Mouse (Mus musculus) regulatory T cell (primary cell): ENCODE data around the gene Fam186b.
"Not testable (repeated sequence)": the region's sequence is repeated elsewhere in the genome, so short reads cannot be mapped to it uniquely, and the experiment has no call there.

Source experiments
- in situ Hi-C: fragments of 300-600 bp; cut with MboI, MseI; formaldehyde crosslinking; loops from one replicate; pipeline ENCODE4 v1.15.1; 2025; ENCODE audit warnings: high pct_unique_total_duplicates

Fam186b gene

GRCm38 (mm10) chr15:99259730-99260252 lies 35.9 kb downstream of the Fam186b start:
- in situ Hi-C loops = no loop called here

GRCm38 (mm10) chr15:99259167-99259729 lies 36.4 kb downstream of the Fam186b start:
- in situ Hi-C loops = no loop called here

- in situ Hi-C loops = no loop called here
Measured at GRCm38 (mm10) chr15:99255241-99255749, 40.4 kb downstream of the Fam186b start.

DNA sequence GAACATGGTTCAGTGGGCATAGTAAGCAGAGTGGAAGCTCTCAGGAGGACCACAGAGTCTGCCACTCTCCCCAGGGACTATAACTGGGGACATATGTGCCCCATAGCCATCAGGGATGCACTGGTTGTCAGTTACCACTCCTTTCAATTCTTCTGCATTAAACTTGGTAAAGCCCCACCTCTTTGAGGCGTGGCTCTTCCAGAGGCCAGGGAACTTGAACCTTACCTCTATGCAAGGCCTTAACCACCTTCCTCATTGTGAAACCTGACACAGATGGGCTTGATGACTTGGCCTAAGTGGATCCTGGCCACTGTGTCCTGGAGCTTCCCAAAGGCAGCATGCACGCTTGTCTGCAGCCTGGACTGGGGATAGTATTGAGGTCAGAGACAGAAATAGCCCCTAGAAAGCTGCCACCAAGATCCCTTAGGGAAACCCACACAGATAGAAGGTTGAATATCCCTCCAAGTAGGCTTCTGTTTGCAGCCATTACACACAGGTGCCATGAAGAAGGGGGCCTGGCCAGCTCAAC lies 41.1 kb downstream of the Fam186b start:
- in situ Hi-C loops = no loop called here

GRCm38 (mm10) chr15:99253772-99254171 lies 41.9 kb downstream of the Fam186b start:
- in situ Hi-C loops = no loop called here

- in situ Hi-C loops = not testable (repeated sequence)
Measured at GRCm38 (mm10) chr15:99253175-99253479, 42.6 kb downstream of the Fam186b start.

DNA sequence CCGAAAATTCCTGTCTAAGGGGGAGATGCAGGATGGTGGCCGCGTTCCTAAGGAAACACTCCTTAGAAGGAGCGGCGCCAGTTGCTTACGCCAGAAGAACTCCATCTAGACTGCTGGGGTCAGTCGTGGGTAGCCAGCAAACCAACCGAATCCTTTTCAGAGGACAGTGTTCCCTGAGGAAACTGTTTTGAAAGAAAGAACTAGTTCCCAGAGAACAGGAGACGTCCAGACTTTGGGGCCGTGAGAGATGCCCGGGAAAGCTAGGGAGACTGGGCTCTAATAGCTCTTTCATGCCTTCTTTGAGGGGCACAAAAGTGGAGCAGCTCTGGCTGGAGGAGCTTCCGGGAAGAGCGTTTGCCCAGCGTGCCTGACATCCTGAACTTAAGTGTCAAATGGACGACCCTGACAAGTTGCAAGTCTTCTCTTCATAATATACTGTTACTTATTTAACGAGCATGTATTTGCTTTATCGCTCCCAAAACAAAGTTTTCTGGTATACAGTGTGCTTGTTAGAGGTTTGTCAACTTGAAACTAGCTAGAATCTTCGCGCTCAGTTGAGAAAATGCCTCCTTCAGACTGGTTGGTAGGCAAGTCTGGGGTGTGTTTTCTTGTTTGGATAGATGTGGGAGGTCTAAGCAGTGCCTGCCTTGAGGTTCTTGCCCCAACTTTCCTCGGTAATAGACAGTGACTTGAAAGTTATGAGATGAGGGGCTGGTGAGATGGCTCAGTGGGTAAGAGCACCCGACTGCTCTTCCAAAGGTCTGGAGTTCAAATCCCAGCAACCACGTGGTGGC lies 43.1 kb downstream of the Fam186b start:
- in situ Hi-C loops = no loop called here

GRCm38 (mm10) chr15:99251626-99252380 lies 43.9 kb downstream of the Fam186b start, which contains the start of gene Mcrs1:
Gene Mcrs1 (minus strand): TSS chr15:99251961.
- in situ Hi-C loops = no loop called here

DNA sequence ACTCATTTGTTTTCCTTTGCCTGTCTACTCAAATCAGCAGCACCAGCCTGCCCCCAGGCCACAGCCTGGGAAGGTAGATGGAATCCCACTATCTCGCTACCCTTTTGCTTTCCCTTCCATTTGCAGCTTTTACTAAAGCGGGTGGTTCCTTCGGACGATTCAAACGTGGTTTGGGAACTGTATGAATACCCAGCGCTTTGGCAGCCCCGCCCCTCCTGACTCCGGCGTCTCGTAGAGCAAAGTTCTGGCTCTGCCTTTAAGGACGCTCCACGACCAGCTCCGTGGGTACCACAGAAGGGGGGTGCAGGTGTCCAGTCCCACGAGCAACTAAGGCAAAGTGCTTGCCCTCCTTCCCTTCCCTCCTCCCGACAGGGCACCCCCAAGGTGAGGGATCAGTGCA lies 44.6 kb downstream of the Fam186b start:
- in situ Hi-C loops = not testable (repeated sequence)

DNA sequence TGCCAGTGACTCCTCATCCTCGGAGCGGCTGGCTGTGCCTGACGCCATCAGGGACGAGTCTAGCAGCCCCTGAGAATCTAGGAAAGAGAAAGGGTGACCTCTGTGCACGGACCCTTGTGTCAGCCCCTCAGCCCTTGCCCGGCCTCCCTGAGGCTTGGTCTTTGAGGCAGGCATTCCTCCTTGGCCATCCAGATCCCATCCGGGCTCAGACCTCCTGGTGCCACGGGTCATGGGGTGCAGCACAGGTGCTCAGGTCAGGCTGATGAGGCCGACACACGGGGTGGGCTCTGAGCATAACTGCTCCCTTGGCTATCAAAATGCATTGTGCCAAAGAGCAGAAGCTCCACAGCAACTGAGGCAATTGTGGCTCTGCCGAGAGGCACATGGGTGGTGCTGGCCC lies 45.8 kb downstream of the Fam186b start:
- in situ Hi-C loops = no loop called here

GRCm38 (mm10) chr15:99248972-99249371 lies 46.7 kb downstream of the Fam186b start:
- in situ Hi-C loops = no loop called here

- in situ Hi-C loops = not testable (repeated sequence)
Measured at GRCm38 (mm10) chr15:99246736-99247135, 49.0 kb downstream of the Fam186b start.

DNA sequence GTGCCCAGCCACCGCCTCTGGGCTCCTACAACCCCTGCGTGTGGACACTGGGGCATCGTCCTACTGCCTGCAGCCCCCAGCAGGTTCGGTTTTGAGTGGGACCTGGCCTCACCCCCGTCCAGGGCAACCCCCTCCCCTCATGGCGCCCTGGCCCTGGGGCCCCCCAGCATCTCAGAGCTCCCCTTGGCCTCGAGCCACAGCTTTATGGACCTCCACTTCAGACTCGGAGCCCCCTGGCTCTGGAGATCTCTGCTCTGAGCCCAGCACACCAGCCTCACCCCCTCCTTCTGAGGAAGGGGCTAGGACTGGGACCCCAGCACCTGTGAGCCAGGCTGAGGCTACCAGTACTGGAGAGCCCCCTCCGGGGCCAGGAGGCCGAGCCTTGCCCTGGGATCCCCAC lies 53.6 kb downstream of the Fam186b start:
- in situ Hi-C loops = no loop called here

GRCm38 (mm10) chr15:99241249-99241648 lies 54.4 kb downstream of the Fam186b start:
- in situ Hi-C loops = no loop called here

GRCm38 (mm10) chr15:99240129-99240528 lies 55.6 kb downstream of the Fam186b start:
- in situ Hi-C loops = no loop called here

DNA sequence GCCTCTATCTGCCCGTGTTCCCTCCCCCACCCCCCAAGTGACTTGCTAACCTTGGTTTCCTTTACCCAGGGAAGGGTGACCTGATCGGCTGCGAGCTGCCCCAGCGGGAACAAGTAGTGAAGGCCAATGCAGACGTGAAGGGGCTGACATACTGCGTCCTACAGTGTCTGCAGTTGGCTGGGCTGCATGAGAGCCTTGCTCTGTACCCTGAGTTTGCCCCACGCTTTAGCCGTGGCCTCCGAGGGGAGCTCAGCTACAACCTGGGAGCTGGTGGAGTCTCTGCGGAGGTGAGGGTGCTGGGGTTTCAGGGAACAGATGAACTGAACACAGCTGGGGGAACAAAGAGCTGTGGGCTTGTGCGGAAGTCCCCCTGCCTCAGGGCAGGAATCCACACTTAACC lies 57.7 kb downstream of the Fam186b start:
- in situ Hi-C loops = no loop called here

DNA sequence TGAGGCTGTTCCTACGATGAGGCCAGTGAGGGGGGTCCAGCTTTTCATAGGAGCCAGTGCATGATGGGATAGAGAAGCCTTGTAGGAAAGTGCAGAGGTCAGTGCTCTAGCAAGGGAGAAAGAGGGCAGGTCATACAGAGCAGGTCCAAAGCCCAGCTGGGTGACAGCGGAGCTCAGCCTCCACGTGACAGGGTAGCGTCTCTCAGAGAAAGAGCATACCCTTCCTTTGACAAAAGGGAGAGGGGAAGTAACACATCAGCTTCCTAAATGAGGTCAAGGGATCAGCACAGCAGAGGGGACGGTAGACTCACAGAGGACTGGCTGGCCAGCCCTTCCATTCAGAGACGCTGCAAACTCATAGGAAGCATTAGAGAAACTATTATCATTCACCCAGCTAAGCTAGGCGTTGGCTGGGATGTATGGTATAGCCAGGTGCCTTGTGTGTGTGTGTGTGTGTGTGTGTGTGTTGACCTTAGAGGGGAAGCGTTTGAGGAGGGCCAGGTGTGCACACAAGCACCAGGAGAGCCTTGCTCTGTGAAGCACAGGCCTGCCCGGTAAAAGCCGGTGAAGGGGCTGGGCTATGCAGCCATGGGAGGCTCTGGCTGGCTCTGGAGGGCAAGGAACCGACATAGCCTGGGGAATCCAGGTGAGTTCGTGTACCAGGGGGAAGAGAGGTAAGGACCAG lies 61.2 kb downstream of the Fam186b start:
- in situ Hi-C loops = no loop called here

- in situ Hi-C loops = no loop called here
Measured at GRCm38 (mm10) chr15:99233719-99234118, 62.0 kb downstream of the Fam186b start.

DNA sequence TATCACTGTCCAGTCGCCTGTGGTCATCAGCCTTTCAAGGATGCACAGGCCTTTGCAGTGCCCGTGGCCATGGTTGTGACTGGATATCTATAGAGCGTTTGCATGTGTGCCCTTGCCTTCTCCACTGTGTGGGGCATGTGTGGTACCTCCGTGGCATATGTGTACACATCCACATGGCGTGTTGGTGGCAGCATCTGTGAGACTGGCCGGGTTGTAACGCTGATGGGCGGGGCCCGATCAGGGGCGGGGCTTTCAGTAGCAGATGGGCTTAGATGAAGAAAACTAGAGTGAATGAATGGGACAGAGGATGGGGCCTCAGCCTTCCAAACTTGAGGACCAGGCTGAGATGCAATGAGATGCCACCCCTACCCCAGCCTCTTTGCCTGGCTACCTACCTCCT lies 63.7 kb downstream of the Fam186b start:
- in situ Hi-C loops = no loop called here

GRCm38 (mm10) chr15:99226090-99226489 lies 69.6 kb downstream of the Fam186b start:
- in situ Hi-C loops = no loop called here

- in situ Hi-C loops = no loop called here
Measured at GRCm38 (mm10) chr15:99225081-99225810, 70.4 kb downstream of the Fam186b start.
